Mouse (Mus musculus) CH12.LX (cell line): ENCODE results near the gene Thrap3.

ENCODE experiments used
- BHLHE40 ChIP-seq: IDR thresholded peaks from 2 replicates; pipeline ENCODE4 v1.6.1; 2011; ENCODE audit warnings: mild to moderate bottlenecking, low read depth, low read length, improper control_type of control experiment
- CTCF ChIP-seq, 2 experiments: IDR thresholded peaks in 1 of 2; conservative IDR thresholded peaks in 1 of 2; 2 replicates each; pipeline ENCODE4 v1.5.1; 2011 to 2012; ENCODE audit warnings: low read depth in 2 of 2, low read length in 2 of 2, improper control_type of control experiment in 1 of 2, inconsistent platforms in 1 of 2, mild to moderate bottlenecking in 1 of 2, moderate library complexity in 1 of 2
- GABPA ChIP-seq: IDR thresholded peaks from 2 replicates; pipeline ENCODE4 v1.6.1; 2012; ENCODE audit warnings: low read depth, low read length, improper control_type of control experiment, inconsistent platforms; ENCODE audit not compliant: insufficient replicate concordance
- MAX ChIP-seq: IDR thresholded peaks from 2 replicates; pipeline ENCODE4 v1.6.1; 2011; ENCODE audit warnings: low read length, improper control_type of control experiment
- MYC ChIP-seq: IDR thresholded peaks from 2 replicates; pipeline ENCODE4 v1.6.1; 2011; ENCODE audit warnings: low read depth, mild to moderate bottlenecking, improper control_type of control experiment, low read length
- NELFE ChIP-seq: IDR thresholded peaks from 2 replicates; pipeline ENCODE4 v1.6.1; 2011; ENCODE audit warnings: low read depth, low read length, improper control_type of control experiment
- NRF1 ChIP-seq: IDR thresholded peaks from 2 replicates; pipeline ENCODE4 v1.6.1; 2014; ENCODE audit warnings: low read depth, mild to moderate bottlenecking, inconsistent platforms, low read length, improper control_type of control experiment, moderate library complexity
- PAX5 ChIP-seq: IDR thresholded peaks from 2 replicates; pipeline ENCODE4 v1.6.1; 2012; ENCODE audit warnings: low read length, inconsistent platforms, mixed read lengths
- POLR2A ChIP-seq: IDR thresholded peaks from 2 replicates; pipeline ENCODE4 v1.6.1; 2011; ENCODE audit warnings: low read depth, mild to moderate bottlenecking, improper control_type of control experiment, low read length
- SMC3 ChIP-seq: IDR thresholded peaks from 2 replicates; pipeline ENCODE4 v1.6.1; 2011; ENCODE audit warnings: low read depth, low read length, improper control_type of control experiment
- TBP ChIP-seq: conservative IDR thresholded peaks from 2 replicates; pipeline ENCODE4 v1.6.1; 2011; ENCODE audit warnings: low read depth, low read length, improper control_type of control experiment
- UBTF ChIP-seq: IDR thresholded peaks from 2 replicates; pipeline ENCODE4 v1.6.1; 2012; ENCODE audit warnings: low read depth, mild to moderate bottlenecking, inconsistent platforms, low read length, improper control_type of control experiment, moderate library complexity
- ZNF384 ChIP-seq: IDR thresholded peaks from 2 replicates; pipeline ENCODE4 v1.6.1; 2012; ENCODE audit warnings: low read depth, low read length, improper control_type of control experiment, inconsistent platforms

DNA sequence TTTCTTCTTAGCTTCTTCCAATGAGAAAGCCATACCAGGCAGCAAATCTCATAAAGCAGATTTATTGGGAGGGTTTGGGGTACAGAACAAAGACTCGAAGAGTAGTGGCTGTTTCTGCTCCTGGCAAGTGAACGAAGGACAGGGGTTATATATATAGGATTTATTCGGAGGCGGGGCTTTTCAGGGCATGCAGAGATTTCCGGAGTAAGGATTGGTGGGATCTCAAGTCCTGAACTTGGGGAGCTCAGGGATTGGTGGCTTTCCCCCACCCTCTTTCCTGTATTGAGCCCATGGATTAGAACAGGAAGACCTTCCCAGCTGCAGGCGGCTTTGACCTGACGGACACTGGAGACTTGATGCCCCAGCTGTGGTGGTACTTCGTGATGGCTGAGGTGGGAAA, 1.5 kb upstream of the Thrap3 start:
- TF ChIP-seq ZNF384 (no peak), UBTF (no peak), CTCF (conservative IDR thresholded peaks at IDR 0.05 in 1 of 2, IDR thresholded peaks at IDR 0.05 in 1 of 2; ENCODE audit: low read depth in 2 of 2, low read length in 2 of 2) (no peak), PAX5 (no peak), NELFE (no peak), TBP (no peak), MYC (no peak), SMC3 (no peak), POLR2A (no peak), NRF1 (no peak), MAX (no peak), BHLHE40 (no peak), GABPA (no peak)
